Mouse (Mus musculus) lung, postnatal 0 days (tissue): ENCODE measurements at regions not wholly inside any gene's neighbourhood (a gene's known extent, or its start where the extent isn't known, plus 50 kb on each side); places are given as distances from the start of the nearest gene placed in this dataset.

Experiments
- ATAC-seq: fragments of 200-750 bp; cut with Nextera tagmentation; 2 replicates; pipeline ENCODE4 v1.8.0; 2017; ENCODE audit warnings: moderate library complexity
- DNase-seq: peaks from one replicate; pipeline ENCODE4 v3.0.0-alpha.2; 2016; ENCODE audit warnings: low spot score
- H3K27ac ChIP-seq: fragments of 300-500 bp; sonication (generic); 2 replicates; pipeline ENCODE4 v1.5.1; 2014; ENCODE audit warnings: antibody characterized with exemption, mild to moderate bottlenecking, low read length, mixed read lengths
- H3K27me3 ChIP-seq: fragments of 300-500 bp; sonication (generic); replicated peaks from 2 replicates; pipeline ENCODE4 v1.6.1; 2014; ENCODE audit warnings: low read length, mixed read lengths; ENCODE audit not compliant: insufficient read depth
- H3K36me3 ChIP-seq: fragments of 300-500 bp; sonication (generic); 2 replicates; pipeline ENCODE4 v1.6.1; 2014; ENCODE audit warnings: low read length, mixed read lengths; ENCODE audit not compliant: insufficient read depth
- H3K4me1 ChIP-seq: fragments of 300-500 bp; sonication (generic); 2 replicates; pipeline ENCODE4 v1.6.1; 2014; ENCODE audit warnings: antibody characterized with exemption, low read depth, low read length, mixed read lengths; ENCODE audit not compliant: insufficient read depth
- H3K4me2 ChIP-seq: fragments of 300-500 bp; sonication (generic); replicated peaks from 2 replicates; pipeline ENCODE4 v1.6.1; 2014; ENCODE audit warnings: low read depth, mild to moderate bottlenecking, low read length, moderate library complexity, mixed read lengths
- H3K4me3 ChIP-seq: fragments of 300-500 bp; sonication (generic); 2 replicates; pipeline ENCODE4 v1.5.1; 2014; ENCODE audit warnings: low read depth, low read length
- H3K9ac ChIP-seq: fragments of 300-500 bp; sonication (generic); replicated peaks from 2 replicates; pipeline ENCODE4 v1.6.1; 2014; ENCODE audit warnings: low read depth, mild to moderate bottlenecking
- H3K9me3 ChIP-seq: fragments of 300-500 bp; sonication (generic); 2 replicates; pipeline ENCODE4 v1.6.1; 2016; ENCODE audit warnings: low read length, mixed read lengths
- CTCF ChIP-seq: IDR thresholded peaks from 2 replicates; pipeline ENCODE4 v1.5.1; 2016; ENCODE audit warnings: antibody characterized with exemption, mild to moderate bottlenecking
- EP300 ChIP-seq: IDR thresholded peaks from 2 replicates; pipeline ENCODE4 v1.6.1; 2016; ENCODE audit warnings: antibody characterized with exemption, mild to moderate bottlenecking, control low read depth
- WGBS: fragments of 180-500 bp; shearing (Covaris S2); extraction: QIAGEN DNeasy Blood & Tissue Kit; methylation state at CpG from one replicate; pipeline ENCODE4 v1.1.7; 2014; 5-methylcytosine and 5-hydroxymethylcytosine counted together

DNA sequence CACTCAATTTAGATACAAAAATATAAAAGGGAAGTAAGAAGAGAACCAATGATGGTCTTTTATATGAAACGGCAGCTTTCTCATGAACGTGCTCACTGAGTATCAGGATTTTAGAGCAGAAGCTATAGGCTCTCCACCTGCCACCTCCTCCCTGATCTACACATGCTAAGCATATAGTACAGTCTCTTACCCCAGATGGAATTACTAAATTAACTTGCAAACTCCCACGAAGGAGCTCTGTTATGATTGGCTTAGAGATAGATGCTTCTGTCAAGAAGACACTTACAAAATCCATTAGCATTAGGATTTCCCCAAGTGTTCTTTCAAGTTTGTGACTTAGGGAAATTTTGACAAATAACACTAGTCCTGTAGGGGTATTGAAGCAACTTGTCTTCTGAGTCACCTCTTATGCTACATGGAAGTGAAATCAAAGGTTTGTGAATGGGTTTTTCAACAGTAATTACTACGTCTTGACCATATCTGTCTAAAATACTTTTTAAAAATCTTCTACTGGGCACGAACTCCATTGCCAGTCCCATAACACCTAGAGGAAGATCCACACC lies 60.6 kb downstream of the Crygs start:
- H3K36me3 ChIP-seq: no peaks in the 10 kb centered on the region
- H3K4me3 ChIP-seq: no peak overlapping the region
- WGBS: 84% methylated on average over 5 of the region's 5 CpGs
- H3K9ac ChIP-seq: no peak overlapping the region
- no peak for ATAC-seq
- H3K4me1 ChIP-seq: no peaks in the 10 kb centered on the region
- no peaks in the 10 kb centered on the region for H3K27me3 ChIP-seq
- H3K9me3 ChIP-seq: no peaks in the 10 kb centered on the region
- DNase-seq: no peak
- no peak overlapping the region for H3K4me2 ChIP-seq
- TF ChIP-seq EP300 (no peak), CTCF (no peak)
- no peak overlapping the region for H3K27ac ChIP-seq

DNA sequence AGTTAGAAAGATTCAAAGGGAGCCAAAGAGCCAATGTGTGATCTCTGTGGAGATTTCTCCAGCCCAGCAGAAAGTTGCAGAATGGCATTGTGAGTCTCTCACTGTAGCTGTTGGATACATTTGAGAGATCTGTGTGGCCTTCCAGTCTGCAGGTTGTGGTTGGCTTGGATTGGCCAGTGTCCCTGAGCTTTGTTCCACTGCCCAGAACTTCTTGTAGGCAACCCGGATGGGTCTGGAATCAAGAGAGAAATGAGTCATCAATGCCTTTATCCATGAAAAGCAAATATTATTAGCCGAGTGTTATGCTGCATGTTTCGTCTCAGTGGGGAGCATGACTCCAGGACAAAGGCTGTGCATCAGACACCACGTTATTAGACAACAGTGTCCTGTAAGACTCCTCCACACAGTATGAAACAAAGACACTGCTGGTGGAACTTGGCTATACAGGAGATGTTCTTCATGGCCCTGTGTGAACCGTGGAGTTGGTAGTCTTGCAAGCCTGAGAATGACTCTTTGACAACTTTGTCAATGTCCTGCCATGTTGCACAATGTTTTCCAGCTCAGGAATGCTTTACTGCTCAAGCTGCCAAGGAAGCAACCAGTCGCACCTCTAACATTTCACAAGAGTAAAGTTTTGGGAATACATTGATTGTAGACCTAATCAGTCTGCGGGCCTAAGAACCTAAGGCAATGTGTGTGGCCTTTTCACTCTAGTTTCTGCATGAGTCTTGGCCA lies 67.1 kb downstream of the Crygs start:
- Histone ChIP-seq H3K9me3 (no peaks in the 10 kb centered on the region), H3K27ac (no peak overlapping the region), H3K4me3 (no peak overlapping the region), H3K4me1 (no peaks in the 10 kb centered on the region), H3K36me3 (no peaks in the 10 kb centered on the region), H3K9ac (no peak overlapping the region), H3K4me2 (no peak overlapping the region), H3K27me3 (no peaks in the 10 kb centered on the region)
- TF ChIP-seq CTCF (no peak), EP300 (no peak)
- WGBS: 90% methylated on average over 7 of the region's 7 CpGs
- ATAC-seq: no peak
- DNase-seq: no peak

GRCm38 (mm10) chr16:22743461-22743860 lies 67.9 kb downstream of the Crygs start:
- ATAC-seq (no peak), DNase-seq (no peak)
- H3K4me2 ChIP-seq: no peak overlapping the region
- no peak for TF ChIP-seq EP300
- no peak for TF ChIP-seq CTCF
- H3K27ac ChIP-seq: no peak overlapping the region
- no peaks in the 10 kb centered on the region for H3K36me3 ChIP-seq
- H3K4me3 ChIP-seq: no peak overlapping the region
- WGBS: 100% methylated on average over 1 of the region's 1 CpGs
- no peaks in the 10 kb centered on the region for H3K4me1 ChIP-seq
- H3K9ac ChIP-seq: no peak overlapping the region
- H3K9me3 ChIP-seq: no peaks in the 10 kb centered on the region
- H3K27me3 ChIP-seq: no peaks in the 10 kb centered on the region

- no peaks in the 10 kb centered on the region for H3K9me3 ChIP-seq
- H3K27ac ChIP-seq: no peak overlapping the region
- DNase-seq (peak; percentile 49), ATAC-seq (peak; percentile 65; the same call in 1 of the 2 replicates)
- H3K4me3 ChIP-seq: no peak overlapping the region
- H3K9ac ChIP-seq: no peak overlapping the region
- H3K4me2 ChIP-seq: no peak overlapping the region
- H3K4me1 ChIP-seq: no peaks in the 10 kb centered on the region
- TF ChIP-seq CTCF (no peak), EP300 (0 out of 2 replicates have a peak, but pooled peaks have one; percentile 31)
- 18% methylated on average over 4 of the region's 4 CpGs for WGBS
- H3K36me3 ChIP-seq: no peaks in the 10 kb centered on the region
- H3K27me3 ChIP-seq: no peaks in the 10 kb centered on the region
These were observed 69.9 kb downstream of the Crygs start for GRCm38 (mm10) chr16:22741496-22741895.

DNA sequence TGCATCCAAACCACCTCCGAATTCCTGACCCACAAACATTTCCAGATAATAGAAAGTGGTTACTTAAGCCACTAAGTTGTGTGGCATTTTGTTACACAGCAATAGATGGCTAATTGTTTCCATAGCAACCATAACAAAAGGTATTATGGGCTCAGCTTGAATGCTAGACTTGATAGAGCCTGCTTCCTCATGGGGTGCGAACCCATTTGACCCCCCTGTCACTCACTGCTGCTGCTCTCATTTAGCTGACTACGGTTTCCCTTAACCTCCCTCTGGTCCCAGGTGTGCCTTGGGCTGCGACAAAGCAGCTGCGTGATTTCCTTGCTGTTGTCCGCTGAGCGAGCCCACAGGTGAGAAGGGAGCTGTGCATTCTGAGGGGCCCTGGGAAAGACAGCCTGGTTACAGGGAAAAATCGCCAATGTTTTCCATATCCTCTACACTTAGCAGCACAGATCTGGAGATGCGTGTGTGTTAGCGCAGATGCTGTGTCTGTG lies 76.8 kb downstream of the Crygs start:
- H3K27ac ChIP-seq: no peak overlapping the region
- H3K27me3 ChIP-seq: no peaks in the 10 kb centered on the region
- no peak overlapping the region for H3K4me2 ChIP-seq
- no peaks in the 10 kb centered on the region for H3K9me3 ChIP-seq
- H3K4me3 ChIP-seq: no peak overlapping the region
- TF ChIP-seq CTCF: no peak
- no peak for TF ChIP-seq EP300
- WGBS: 64% methylated on average over 10 of the region's 10 CpGs
- ATAC-seq (peak; percentile 20), DNase-seq (no peak)
- H3K9ac ChIP-seq: no peak overlapping the region
- H3K4me1 ChIP-seq: no peaks in the 10 kb centered on the region
- no peaks in the 10 kb centered on the region for H3K36me3 ChIP-seq

DNA sequence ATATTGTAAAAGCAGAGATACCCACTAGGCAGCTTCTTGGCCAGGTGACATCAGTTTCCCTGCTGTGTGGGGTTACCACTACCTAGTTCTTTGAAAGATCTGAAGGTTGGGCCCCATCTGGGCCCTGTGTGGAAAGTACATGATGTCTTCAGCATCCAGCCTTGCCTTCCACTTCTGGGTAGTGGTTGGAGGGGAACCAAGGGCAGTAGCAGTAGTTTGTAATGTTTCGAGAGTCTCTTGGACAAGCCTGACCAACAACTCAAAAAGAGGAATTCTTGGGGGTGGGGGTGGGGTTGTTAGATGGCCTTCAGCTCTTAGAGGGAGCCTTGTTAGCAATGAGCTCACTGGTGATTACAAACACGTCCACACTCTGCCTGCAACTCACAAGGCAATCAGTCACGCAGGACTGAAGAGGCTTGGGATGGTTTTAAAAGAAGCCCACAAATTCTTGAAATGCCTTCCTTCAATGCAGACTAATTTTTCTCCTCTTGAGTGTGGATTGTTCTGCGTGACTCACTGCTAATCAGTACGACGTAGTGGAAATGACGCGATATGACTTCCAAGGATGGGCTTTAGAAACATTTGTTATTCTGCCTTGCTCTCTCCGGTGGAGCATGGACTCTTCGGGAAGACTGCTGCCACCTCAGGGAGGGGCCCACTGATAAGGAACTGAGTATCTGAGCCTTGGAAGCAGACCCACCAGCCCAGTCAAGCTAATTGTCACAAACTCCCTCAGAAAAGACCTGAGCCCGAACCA lies 76.9 kb upstream of the Dgkg start:
- TF ChIP-seq EP300 (peak; percentile 90), CTCF (no peak)
- H3K36me3 ChIP-seq: no peaks in the 10 kb centered on the region
- DNase-seq (peak; percentile 70), ATAC-seq (peak; percentile 93)
- no peak overlapping the region for H3K9ac ChIP-seq
- 17% methylated on average over 11 of the region's 11 CpGs for WGBS
- no peaks in the 10 kb centered on the region for H3K27me3 ChIP-seq
- H3K9me3 ChIP-seq: no peaks in the 10 kb centered on the region
- H3K4me2 ChIP-seq: no peak overlapping the region
- H3K27ac ChIP-seq: peak overlapping the region; percentile 29; the same call in 1 of the 2 replicates
- no peaks in the 10 kb centered on the region for H3K4me1 ChIP-seq
- no peak overlapping the region for H3K4me3 ChIP-seq
